Mouse (Mus musculus) heart, embryonic 15.5 days (tissue): ENCODE measurements around the gene Gab2. TPM values are rescaled to one million over a fixed set of nuclear protein-coding genes. Genes with fewer than 3 reads are reported as not detected.

Source experiments
- ATAC-seq: fragments of 200-750 bp; cut with Nextera tagmentation; replicated peaks from 2 replicates; pipeline ENCODE4 v1.8.0; 2017; ENCODE audit warnings: low read depth, moderate TSS enrichment; ENCODE audit not compliant: insufficient number of reproducible peaks, insufficient read depth, low FRiP score
- H3K27ac ChIP-seq: fragments of 300-500 bp; sonication (generic); 2 replicates; pipeline ENCODE4 v1.5.1; 2015; ENCODE audit warnings: mild to moderate bottlenecking, inconsistent platforms
- H3K27me3 ChIP-seq: fragments of 300-500 bp; sonication (generic); 2 replicates; pipeline ENCODE4 v1.6.1; 2015; ENCODE audit warnings: inconsistent platforms
- H3K36me3 ChIP-seq: fragments of 300-500 bp; sonication (generic); 2 replicates; pipeline ENCODE4 v1.6.1; 2015; ENCODE audit warnings: mild to moderate bottlenecking, inconsistent platforms
- H3K4me1 ChIP-seq: fragments of 300-500 bp; sonication (generic); replicated peaks from 2 replicates; pipeline ENCODE4 v1.6.1; 2015; ENCODE audit warnings: inconsistent platforms
- H3K4me2 ChIP-seq: fragments of 300-500 bp; sonication (generic); 2 replicates; pipeline ENCODE4 v1.6.1; 2015; ENCODE audit warnings: inconsistent platforms, mild to moderate bottlenecking, moderate library complexity
- H3K4me3 ChIP-seq: fragments of 300-500 bp; sonication (generic); 2 replicates; pipeline ENCODE4 v1.5.1; 2015; ENCODE audit warnings: mild to moderate bottlenecking, inconsistent platforms
- H3K9ac ChIP-seq: fragments of 300-500 bp; sonication (generic); 2 replicates; pipeline ENCODE4 v1.6.1; 2015; ENCODE audit warnings: mild to moderate bottlenecking, inconsistent platforms
- H3K9me3 ChIP-seq: fragments of 300-500 bp; sonication (generic); replicated peaks from 2 replicates; pipeline ENCODE4 v1.6.1; 2016; ENCODE audit warnings: inconsistent platforms
- WGBS: fragments of 180-500 bp; shearing (Covaris S2); methylation state at CpG from one replicate; pipeline ENCODE4 v1.1.7; 2015; ENCODE audit warnings: mixed read lengths; 5-methylcytosine and 5-hydroxymethylcytosine counted together
- polyA plus RNA-seq: library from polyadenylated mRNA; unstranded; fragments of >200 nt; fragmentation: Nextera tagmentation; extraction: Ambion mirVana; gene quantifications from 2 replicates; pipeline ENCODE4 v1.2.1, GENCODE M21; 2015

The Gab2 gene
- polyA plus RNA-seq, 1 experiment from 2014 or later: 6.1 TPM

- Histone ChIP-seq H3K4me3 (no peak overlapping the region), H3K4me1 (peaks cover 29% of the 10 kb centered on the region), H3K4me2 (no peak overlapping the region), H3K36me3 (no peaks in the 10 kb centered on the region), H3K27ac (0 out of 2 replicates have a peak overlapping the region, but pooled peaks have one; percentile 25), H3K9ac (no peak overlapping the region), H3K9me3 (no peaks in the 10 kb centered on the region), H3K27me3 (no peaks in the 10 kb centered on the region)
- 60% methylated on average over 4 of the region's 4 CpGs for WGBS
- ATAC-seq: no peak
Observed at GRCm38 (mm10) chr7:97079651-97080365, 1.6 kb upstream of the Gab2 start.

GRCm38 (mm10) chr7:97080621-97081241, 655 bp upstream of the Gab2 start:
- H3K4me3 ChIP-seq: peak overlapping the region; percentile 99
- ATAC-seq: no peak
- no peaks in the 10 kb centered on the region for H3K36me3 ChIP-seq
- 39% methylated on average over 4 of the region's 4 CpGs for WGBS
- H3K4me1 ChIP-seq: peaks cover 29% of the 10 kb centered on the region
- peak overlapping the region; percentile 86 for H3K4me2 ChIP-seq
- no peaks in the 10 kb centered on the region for H3K27me3 ChIP-seq
- peak overlapping the region; percentile 95 for H3K9ac ChIP-seq
- no peaks in the 10 kb centered on the region for H3K9me3 ChIP-seq
- peak overlapping the region; percentile 97 for H3K27ac ChIP-seq

GRCm38 (mm10) chr7:97081959-97082218, 503 bp downstream of the Gab2 start:
- Histone ChIP-seq H3K4me1 (peaks cover 29% of the 10 kb centered on the region), H3K4me2 (peak overlapping the region; percentile 86), H3K9me3 (no peaks in the 10 kb centered on the region), H3K4me3 (peak overlapping the region; percentile 99), H3K36me3 (no peaks in the 10 kb centered on the region), H3K27ac (peak overlapping the region; percentile 97), H3K27me3 (no peaks in the 10 kb centered on the region), H3K9ac (peak overlapping the region; percentile 95)
- WGBS: under 1% methylated on average over 35 of the region's 38 CpGs
- ATAC-seq: peak; percentile 47; the same call in 1 of the 2 replicates

GRCm38 (mm10) chr7:97082219-97083101, 1.1 kb downstream of the Gab2 start:
- peak overlapping the region; percentile 99 for H3K4me3 ChIP-seq
- H3K27ac ChIP-seq: peak overlapping the region; percentile 97
- peak overlapping the region; percentile 95 for H3K9ac ChIP-seq
- no peaks in the 10 kb centered on the region for H3K27me3 ChIP-seq
- peaks cover 29% of the 10 kb centered on the region for H3K4me1 ChIP-seq
- no peaks in the 10 kb centered on the region for H3K36me3 ChIP-seq
- WGBS: under 1% methylated on average over 39 of the region's 40 CpGs
- peak overlapping the region; percentile 86 for H3K4me2 ChIP-seq
- peak; percentile 77 for ATAC-seq
- H3K9me3 ChIP-seq: no peaks in the 10 kb centered on the region

DNA sequence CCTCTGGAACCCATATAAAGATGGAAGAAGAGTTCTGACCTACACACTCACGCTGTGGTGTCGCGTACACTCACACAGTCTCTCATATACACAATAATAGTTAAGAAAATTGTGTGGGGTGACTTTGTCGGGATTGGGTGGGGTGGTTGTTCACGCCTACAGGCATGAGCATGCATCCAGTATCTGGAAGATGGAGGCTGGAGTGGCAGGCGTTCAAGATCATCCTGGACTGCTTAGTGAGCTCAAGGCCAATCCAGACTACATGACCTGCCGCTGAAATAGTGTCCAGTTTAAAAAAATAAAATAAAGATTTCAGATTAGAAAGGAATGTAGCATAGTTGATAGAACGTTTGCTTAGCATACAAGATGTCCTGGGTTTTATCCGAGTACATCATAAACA, 2.2 kb downstream of the Gab2 start:
- H3K4me3 ChIP-seq: no peak overlapping the region; the same call in 1 of the 2 replicates
- peak overlapping the region; percentile 97 for H3K27ac ChIP-seq
- H3K9ac ChIP-seq: no peak overlapping the region
- no peaks in the 10 kb centered on the region for H3K36me3 ChIP-seq
- no peaks in the 10 kb centered on the region for H3K27me3 ChIP-seq
- 70% methylated on average over 9 of the region's 9 CpGs for WGBS
- no peaks in the 10 kb centered on the region for H3K9me3 ChIP-seq
- peaks cover 29% of the 10 kb centered on the region for H3K4me1 ChIP-seq
- no peak for ATAC-seq
- H3K4me2 ChIP-seq: peak overlapping the region; percentile 86

- Histone ChIP-seq H3K9ac (no peak overlapping the region), H3K9me3 (no peaks in the 10 kb centered on the region), H3K4me3 (no peak overlapping the region), H3K27me3 (no peaks in the 10 kb centered on the region), H3K36me3 (no peaks in the 10 kb centered on the region), H3K27ac (0 out of 2 replicates have a peak overlapping the region, but pooled peaks have one; percentile 97), H3K4me1 (peaks cover 28% of the 10 kb centered on the region), H3K4me2 (no peak overlapping the region)
- WGBS: 95% methylated on average over 1 of the region's 1 CpGs
- ATAC-seq: no peak
Observed at GRCm38 (mm10) chr7:97084181-97084580, 2.8 kb downstream of the Gab2 start.

GRCm38 (mm10) chr7:97085291-97085690, 3.9 kb downstream of the Gab2 start:
- no peaks in the 10 kb centered on the region for H3K27me3 ChIP-seq
- no peak overlapping the region for H3K27ac ChIP-seq
- no peak overlapping the region for H3K4me2 ChIP-seq
- H3K9me3 ChIP-seq: no peaks in the 10 kb centered on the region
- H3K36me3 ChIP-seq: no peaks in the 10 kb centered on the region
- H3K9ac ChIP-seq: no peak overlapping the region
- 21% methylated on average over 4 of the region's 4 CpGs for WGBS
- no peak for ATAC-seq
- no peak overlapping the region for H3K4me3 ChIP-seq
- H3K4me1 ChIP-seq: peaks cover 23% of the 10 kb centered on the region

DNA sequence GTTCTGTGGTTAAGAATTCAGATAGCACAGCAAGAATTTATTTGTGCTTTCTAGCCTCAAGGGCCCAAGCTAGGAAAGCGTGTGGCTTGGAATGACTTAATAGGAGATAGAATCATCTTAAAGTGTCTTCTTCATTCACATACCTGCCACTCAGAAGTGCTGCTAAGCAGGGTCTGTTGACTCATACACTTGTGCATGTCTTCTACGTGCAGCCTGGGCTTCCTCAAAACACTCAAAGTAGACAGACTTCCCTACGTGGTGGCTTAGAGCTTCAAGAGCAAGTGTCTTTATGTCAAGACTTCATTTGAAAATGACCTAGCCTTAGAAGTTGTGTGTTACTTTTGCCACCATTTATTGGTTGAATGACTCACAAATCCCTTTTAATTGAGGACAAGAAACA, 12.9 kb downstream of the Gab2 start:
- Histone ChIP-seq H3K9ac (no peak overlapping the region), H3K27me3 (no peaks in the 10 kb centered on the region), H3K4me3 (no peak overlapping the region), H3K4me1 (no peaks in the 10 kb centered on the region), H3K27ac (no peak overlapping the region), H3K36me3 (no peaks in the 10 kb centered on the region), H3K9me3 (no peaks in the 10 kb centered on the region), H3K4me2 (no peak overlapping the region)
- ATAC-seq: no peak
- 67% methylated on average over 3 of the region's 3 CpGs for WGBS

DNA sequence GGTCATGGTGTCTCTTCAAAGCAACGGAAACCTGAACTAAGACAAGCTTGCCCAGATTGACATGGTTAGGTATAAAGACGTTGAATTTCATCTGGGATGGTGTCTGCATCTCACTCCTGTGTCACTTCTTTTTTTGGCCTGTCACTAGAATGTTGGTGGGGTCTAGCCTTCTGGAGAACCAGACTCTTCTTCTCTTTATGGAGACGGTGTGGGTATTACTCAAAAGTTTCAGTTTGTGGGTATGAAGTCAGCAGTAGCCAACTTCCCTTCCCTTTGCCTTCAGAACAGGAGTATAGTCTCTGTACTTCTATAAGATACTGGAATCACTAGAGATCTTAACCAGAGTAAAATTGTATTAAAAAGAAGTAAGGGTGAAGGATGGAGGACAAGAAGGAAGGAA, 26.7 kb downstream of the Gab2 start:
- H3K4me3 ChIP-seq: no peak overlapping the region
- no peaks in the 10 kb centered on the region for H3K36me3 ChIP-seq
- 86% methylated on average over 3 of the region's 3 CpGs for WGBS
- no peak overlapping the region for H3K4me2 ChIP-seq
- H3K27ac ChIP-seq: no peak overlapping the region
- H3K4me1 ChIP-seq: peaks cover 6% of the 10 kb centered on the region; the same call in 1 of the 2 replicates
- no peaks in the 10 kb centered on the region for H3K9me3 ChIP-seq
- no peak for ATAC-seq
- H3K27me3 ChIP-seq: no peaks in the 10 kb centered on the region
- H3K9ac ChIP-seq: no peak overlapping the region

- H3K36me3 ChIP-seq: peaks cover 7% of the 10 kb centered on the region; the same call in 1 of the 2 replicates
- H3K4me2 ChIP-seq: 0 out of 2 replicates have a peak overlapping the region, but pooled peaks have one; percentile 15
- H3K9ac ChIP-seq: no peak overlapping the region
- no peak overlapping the region for H3K27ac ChIP-seq
- WGBS: 29% methylated on average over 1 of the region's 1 CpGs
- no peaks in the 10 kb centered on the region for H3K9me3 ChIP-seq
- no peak overlapping the region for H3K4me3 ChIP-seq
- H3K4me1 ChIP-seq: peaks cover 8% of the 10 kb centered on the region
- no peak for ATAC-seq
- H3K27me3 ChIP-seq: no peaks in the 10 kb centered on the region
Observed at GRCm38 (mm10) chr7:97128949-97129348, 47.6 kb downstream of the Gab2 start.

DNA sequence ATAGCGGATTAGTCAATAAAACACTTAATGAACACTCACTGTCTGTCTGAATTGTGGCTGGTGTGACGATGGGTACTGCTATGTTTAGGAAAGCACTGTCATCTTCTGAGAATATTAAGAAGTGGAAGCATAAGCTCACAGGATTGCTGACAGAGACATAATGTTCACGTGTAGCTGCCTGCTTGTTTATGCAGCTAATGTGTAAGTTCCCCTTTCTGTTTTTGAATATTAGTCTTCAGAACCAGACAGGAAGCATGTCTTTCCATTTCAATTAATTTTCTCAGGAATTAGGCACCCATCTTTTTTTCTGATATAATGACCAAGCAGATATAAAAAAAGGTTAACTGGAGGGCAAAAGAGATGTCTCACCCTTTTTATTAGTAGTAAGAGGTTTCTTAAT, 55.1 kb downstream of the Gab2 start:
- ATAC-seq: no peak
- 68% methylated on average over 3 of the region's 3 CpGs for WGBS
- no peaks in the 10 kb centered on the region for H3K4me1 ChIP-seq

More for the DNA sequence above, 55.1 kb downstream of the Gab2 start:
- H3K27me3 ChIP-seq: no peaks in the 10 kb centered on the region
- peaks cover 6% of the 10 kb centered on the region; the same call in 1 of the 2 replicates for H3K36me3 ChIP-seq
- no peak overlapping the region for H3K4me2 ChIP-seq
- H3K27ac ChIP-seq: no peak overlapping the region
- H3K4me3 ChIP-seq: no peak overlapping the region
- peaks cover 5% of the 10 kb centered on the region; the same call in 1 of the 2 replicates for H3K9me3 ChIP-seq
- H3K9ac ChIP-seq: no peak overlapping the region
